Mouse (Mus musculus) adrenal gland, postnatal 0 days (tissue): ENCODE measurements around the gene Top1. TPM values are rescaled to one million over a fixed set of nuclear protein-coding genes. Genes with fewer than 3 reads are reported as not detected.

Experiments used
- microRNA-seq: library from miRNA; unstranded; fragments of <30 nt; microRNA quantifications from one replicate; pipeline ENCODE4, GENCODE M21; 2016; ENCODE audit warnings: borderline replicate concordance; ENCODE audit not compliant: insufficient number of aligned reads
- polyA plus RNA-seq: library from polyadenylated mRNA; unstranded; fragments of >200 nt; fragmentation: Nextera tagmentation; extraction: Ambion mirVana; gene quantifications from 2 replicates; pipeline ENCODE4 v1.2.1, GENCODE M21; 2015

Top1 gene
- polyA plus RNA-seq, result 26.7 and 40.1 TPM in 2 replicates

DNA sequence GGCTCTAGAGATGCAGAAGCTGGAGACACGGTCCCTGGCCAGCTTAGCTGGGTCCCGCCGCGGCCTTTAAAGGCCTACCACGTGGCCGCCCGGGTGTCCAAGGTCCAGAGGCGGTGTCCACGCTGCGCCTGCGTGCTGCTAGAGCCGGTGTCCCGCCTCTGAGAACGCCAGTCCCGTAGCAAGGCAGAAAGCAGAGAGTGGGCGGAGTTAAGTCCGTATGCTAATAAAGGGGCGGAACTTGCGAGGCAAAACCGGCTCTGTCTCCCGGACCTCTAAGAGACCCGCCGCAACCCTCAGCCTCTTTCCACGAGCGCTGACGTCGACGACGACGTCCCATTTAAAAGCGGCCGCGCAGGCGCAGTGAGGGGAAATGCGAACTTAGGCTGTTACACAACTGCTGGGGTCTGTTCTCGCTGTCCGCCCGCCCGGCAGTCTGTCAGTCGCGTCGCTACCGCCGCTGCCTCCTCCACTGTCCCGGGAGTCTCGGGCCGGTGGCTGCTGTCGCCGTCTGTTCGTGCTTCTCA, at the start of gene Top1:
Top1 (plus strand) TSS at position 275 of the 524 bp plus-strand sequence.

DNA sequence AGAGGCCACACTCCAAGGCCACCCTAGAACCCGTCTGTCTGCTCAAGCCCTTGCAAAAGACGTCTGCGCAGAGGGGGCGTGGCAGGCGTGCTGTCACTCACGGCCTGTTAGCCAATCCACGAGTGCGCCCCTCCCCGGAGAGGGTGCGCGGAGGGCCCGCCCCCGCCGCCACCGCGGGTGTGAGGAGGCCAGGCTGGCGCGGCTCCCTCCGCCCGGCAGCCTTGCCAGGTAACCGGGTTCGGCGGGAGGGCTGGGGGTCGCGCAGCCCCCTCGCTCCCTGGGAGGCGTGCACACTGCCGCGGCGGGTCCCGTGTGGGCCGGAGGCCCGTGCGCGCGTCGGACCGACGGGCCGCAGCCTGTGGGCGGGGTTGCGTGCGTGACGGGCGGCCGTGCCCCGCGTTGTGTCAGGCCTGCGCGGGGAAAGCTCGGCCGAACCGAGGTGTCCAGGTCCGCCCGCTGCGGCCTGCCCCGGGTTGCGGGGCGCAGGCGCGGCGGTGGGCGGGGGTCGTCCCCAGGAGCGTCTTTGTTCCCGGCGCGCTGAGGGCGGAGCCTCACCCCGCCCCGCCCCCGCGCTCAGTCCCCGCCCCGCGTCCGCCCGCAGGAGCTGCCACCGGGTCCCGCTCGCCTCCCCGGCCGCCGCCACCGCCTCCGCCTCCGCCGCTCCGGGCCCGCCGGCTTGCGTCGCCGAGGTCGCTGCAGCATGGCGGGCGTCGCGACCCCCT, 85.6 kb downstream of the Top1 start, which contains the start of gene Plcg1:
Plcg1 (plus strand) TSS at position 184 of the 722 bp plus-strand sequence.

Small RNA genes lying within 50 kb of the gene (microRNA-seq; reads per million reads assigned to microRNA genes)
- not detected for gene Gm23968

Other genes with a start within 250 kb of the Top1 start
- 18.7 and 31.6 TPM in 2 replicates for gene Plcg1, start 85.4 kb downstream of the Top1 start, polyA plus RNA-seq
- gene Zhx3, start 227.1 kb downstream of the Top1 start, polyA plus RNA-seq, result 9.5 and 11.0 TPM in 2 replicates
- gene Lpin3, start 234.8 kb downstream of the Top1 start, polyA plus RNA-seq, result 9.5 and 26.2 TPM in 2 replicates